In genomic region chr15:8169266-8169746, GRCm38 (mm10) we compare ENCODE assay signal across 8 mouse cellular contexts. TPM values are rescaled to one million over a fixed set of nuclear protein-coding genes. Genes with fewer than 3 reads are reported as not detected.
DNase-seq lines count a peak whose midpoint lies in the region; ATAC-seq and TF ChIP-seq lines count a peak whose summit lies in the region.

No protein-coding gene starts in this region.

- 0 out of 2 replicates have a peak, but pooled peaks cover 3% of the 10 kb centered on the region for H3K4me1 ChIP-seq in heart, embryonic 11.5 days (ENCODE audit: control insufficient read depth, insufficient read depth, low read length)
- H3K4me1 ChIP-seq in thymus, adult 2 months (replicated peaks; ENCODE audit: control insufficient read depth, insufficient read depth, low read length): no peaks in the 10 kb centered on the region
- peaks cover 15% of the 10 kb centered on the region for H3K4me1 ChIP-seq in hindbrain, embryonic 13.5 days (replicated peaks)

- H3K36me3 ChIP-seq in heart, embryonic 11.5 days (ENCODE audit: control insufficient read depth, insufficient read depth, low read length): peaks cover 2% of the 10 kb centered on the region; the same call in 1 of the 2 replicates
- H3K36me3 ChIP-seq in thymus, adult 2 months (ENCODE audit: control insufficient read depth, insufficient read depth, low read length): no peaks in the 10 kb centered on the region
- H3K36me3 ChIP-seq in hindbrain, embryonic 13.5 days: peaks cover 26% of the 10 kb centered on the region

- TF ChIP-seq POLR2A in thymus, adult 2 months (IDR thresholded peaks at IDR 0.05; ENCODE audit: control insufficient read depth, extremely low read depth, insufficient read depth, low read length, poor library complexity): no peak

- DNase-seq in heart, postnatal 25 days (ENCODE audit: low spot score): no peak
- no peak for DNase-seq in thymus, adult 2 months
- no peak for DNase-seq in thymus, postnatal 0 days (ENCODE audit: low spot score)
- no peak for DNase-seq in thymus, adult 18-20 months
- DNase-seq in urinary bladder, adult 18-20 months (ENCODE audit: low spot score in 2 of 2): no peak

- no peak for TF ChIP-seq CTCF in thymus, adult 2 months (IDR thresholded peaks at IDR 0.05; ENCODE audit: borderline replicate concordance, control insufficient read depth, extremely low read depth, insufficient read depth, low read length, poor library complexity)

- H3K27ac ChIP-seq in heart, embryonic 11.5 days (ENCODE audit: low read depth, low read length): peak overlapping the region; percentile 51; the same call in 1 of the 2 replicates
- no peak overlapping the region for H3K27ac ChIP-seq in thymus, adult 2 months (ENCODE audit: control insufficient read depth, insufficient read depth, low read length)
- H3K27ac ChIP-seq in hindbrain, embryonic 13.5 days: peak overlapping the region; percentile 97

- peak; percentile 67; the same call in 1 of the 2 replicates for ATAC-seq in heart, embryonic 11.5 days (replicated peaks; ENCODE audit: insufficient number of reproducible peaks, low FRiP score, low TSS enrichment)
- peak; percentile 88 for ATAC-seq in hindbrain, embryonic 13.5 days (ENCODE audit: low FRiP score)
- peak; percentile 19 for ATAC-seq in megakaryocyte-erythroid progenitor cell, adult 5-6 weeks (replicated peaks; ENCODE audit: low FRiP score, low TSS enrichment, poor library complexity, severe bottlenecking)

- intact Hi-C loops in heart, postnatal 25 days (cut with DNase I): no loop called here

- H3K4me2 ChIP-seq in heart, embryonic 11.5 days: peak overlapping the region; percentile 73
- peak overlapping the region; percentile 60 for H3K4me2 ChIP-seq in hindbrain, embryonic 13.5 days

- H3K9ac ChIP-seq in heart, embryonic 11.5 days (ENCODE audit: low read depth, low read length): peak overlapping the region; percentile 87
- H3K9ac ChIP-seq in hindbrain, embryonic 13.5 days: peak overlapping the region; percentile 97

- peak overlapping the region; percentile 79 for H3K4me3 ChIP-seq in heart, embryonic 11.5 days (ENCODE audit: low read depth, low read length)
- H3K4me3 ChIP-seq in thymus, adult 2 months (ENCODE audit: control insufficient read depth, insufficient read depth, low read length): peak overlapping the region; percentile 85
- peak overlapping the region; percentile 91 for H3K4me3 ChIP-seq in hindbrain, embryonic 13.5 days

- no peaks in the 10 kb centered on the region for H3K9me3 ChIP-seq in heart, embryonic 11.5 days (replicated peaks; ENCODE audit: control insufficient read depth, low read length)
- no peaks in the 10 kb centered on the region for H3K9me3 ChIP-seq in hindbrain, embryonic 13.5 days

- no peaks in the 10 kb centered on the region for H3K27me3 ChIP-seq in heart, embryonic 11.5 days (ENCODE audit: control insufficient read depth, insufficient read depth, low read length)
- H3K27me3 ChIP-seq in thymus, adult 2 months (ENCODE audit: control insufficient read depth, insufficient read depth, low read length): no peaks in the 10 kb centered on the region
- H3K27me3 ChIP-seq in hindbrain, embryonic 13.5 days: no peaks in the 10 kb centered on the region

- under 1% methylated on average over 25 of the region's 25 CpGs for WGBS in heart, embryonic 11.5 days (ENCODE audit: insufficient replicate concordance)
- WGBS in thymus, adult 2 months: 1% methylated on average over 25 of the region's 25 CpGs
- WGBS in hindbrain, embryonic 13.5 days: under 1% methylated on average over 25 of the region's 25 CpGs

RNA-seq across cellular contexts. Expression of gene Cplane1, which starts 0.4 kb away (rescaled TPM):
- polyA plus RNA-seq in heart, embryonic 11.5 days (2014; fragmentation: Nextera tagmentation; extraction: Ambion mirVana): 5.1 and 9.6 TPM in 2 replicates
- 1 to 10 TPM; 4.7 to 4.9 TPM for total RNA-seq in heart, postnatal 25 days (2021)
- 6.3 and 7.2 TPM in 2 replicates for polyA plus RNA-seq in thymus, adult 2 months (2012; rRNA removed)
- polyA plus RNA-seq in thymus, postnatal 0 days (2015; fragmentation: Nextera tagmentation; extraction: Ambion mirVana): 3.9 and 6.4 TPM in 2 replicates
- polyA plus RNA-seq in hindbrain, embryonic 13.5 days (2015; fragmentation: Nextera tagmentation; extraction: Ambion mirVana): 18.5 and 19.0 TPM in 2 replicates
- 6.7 and 7.3 TPM in 2 replicates for total RNA-seq in megakaryocyte-erythroid progenitor cell, adult 5-6 weeks (2014; fragmentation: Nextera tagmentation)
- total RNA-seq in megakaryocyte-erythroid progenitor cell, adult 5-6 weeks (2017): 2.2 and 3.6 TPM in 2 replicates

Comparison
In these comparisons a context has a peak if more than half of its experiments do, and no peak if none do; other contexts are left out.
1. ATAC-seq: peak in every context shown above with its lines; median percentile 88 in hindbrain, embryonic 13.5 days; 67 in heart, embryonic 11.5 days; 19 in megakaryocyte-erythroid progenitor cell, adult 5-6 weeks.